Mouse (Mus musculus) mouse embryonic stem cell (cell line): ENCODE results near the gene Scin.
"Not testable (repeated sequence)": the region's sequence is repeated elsewhere in the genome, so short reads cannot be mapped to it uniquely, and the experiment has no call there.

ENCODE experiments used
- in situ Hi-C, 2 experiments: fragments of 300-500 bp; cut with MboI; formaldehyde crosslinking; loops; 1 replicate in 1 of 2; 3 replicates in 1 of 2; pipeline ENCODE4 v1.14.3; 2019 to 2020; ENCODE audit warnings: low sequenced_read_pairs in 2 of 2, low pct_unique_long_range_greater_than_20kb in 1 of 2, mixed read lengths in 1 of 2; ENCODE audit not compliant: unreplicated experiment in 1 of 2

The Scin gene

GRCm38 (mm10) chr12:40133573-40134271 is at the start of gene Scin:
Gene Scin (minus strand): TSS chr12:40134228.
- in situ Hi-C loops, result no loop called here

- in situ Hi-C loops, result no loop called here
Observed at GRCm38 (mm10) chr12:40177089-40177488, 43.1 kb upstream of the Scin start.

- in situ Hi-C loops, result no loop called here
Observed at GRCm38 (mm10) chr12:40176158-40176557, 42.1 kb upstream of the Scin start.

- in situ Hi-C loops, result not testable (repeated sequence)
Observed at GRCm38 (mm10) chr12:40175171-40175570, 41.1 kb upstream of the Scin start.

DNA sequence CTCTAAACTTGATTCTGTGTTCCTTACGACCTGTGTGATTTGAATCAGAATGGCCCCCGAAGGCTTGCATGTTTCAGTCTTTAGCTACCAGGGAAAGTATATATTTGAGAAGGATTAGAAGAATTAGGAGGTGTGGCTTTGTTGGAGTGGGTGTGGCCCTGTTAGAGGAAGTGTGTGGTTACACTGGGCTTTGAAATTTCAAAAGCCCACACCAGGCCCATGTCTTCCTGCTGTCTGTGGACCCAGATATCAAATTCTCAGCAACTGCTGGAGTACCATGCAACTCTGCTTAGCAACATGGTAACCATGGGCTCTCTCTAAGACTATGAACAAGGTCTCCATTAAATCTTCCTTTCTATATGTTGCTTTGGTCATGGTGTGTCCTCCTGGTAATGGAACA is 37.6 kb upstream of the Scin start:
- in situ Hi-C loops, result no loop called here

- in situ Hi-C loops, result loop anchor here (10.0 kb wide), 3 partner anchors 85 to 655 kb away; no protein-coding TSS in a partner anchor
Observed at GRCm38 (mm10) chr12:40169675-40170074, 35.6 kb upstream of the Scin start.

DNA sequence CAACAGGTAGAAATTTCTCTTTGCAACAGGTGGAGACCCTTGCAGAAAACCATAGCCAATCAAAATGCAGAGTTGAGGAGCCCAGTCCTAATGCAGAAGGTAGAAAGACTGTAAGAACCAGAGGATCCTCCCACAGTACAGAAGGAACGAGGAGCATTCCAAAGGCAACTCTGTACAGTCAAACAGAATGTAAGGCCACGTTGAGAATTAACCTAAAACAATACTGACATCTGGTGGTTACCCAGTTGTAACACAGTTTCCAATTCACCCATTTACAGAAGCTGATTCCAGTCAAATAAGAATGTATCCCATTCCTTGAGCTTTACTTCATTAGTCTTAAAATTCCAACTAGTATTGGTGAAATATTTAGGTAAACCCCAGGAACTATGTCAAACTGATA is 30.6 kb upstream of the Scin start:
- in situ Hi-C loops, result loop anchor here (10.0 kb wide), 3 partner anchors 80 to 650 kb away; no protein-coding TSS in a partner anchor

GRCm38 (mm10) chr12:40160777-40161176 is 26.7 kb upstream of the Scin start:
- in situ Hi-C loops, result loop anchor here (10.0 kb wide), 3 partner anchors 76 to 646 kb away; no protein-coding TSS in a partner anchor

DNA sequence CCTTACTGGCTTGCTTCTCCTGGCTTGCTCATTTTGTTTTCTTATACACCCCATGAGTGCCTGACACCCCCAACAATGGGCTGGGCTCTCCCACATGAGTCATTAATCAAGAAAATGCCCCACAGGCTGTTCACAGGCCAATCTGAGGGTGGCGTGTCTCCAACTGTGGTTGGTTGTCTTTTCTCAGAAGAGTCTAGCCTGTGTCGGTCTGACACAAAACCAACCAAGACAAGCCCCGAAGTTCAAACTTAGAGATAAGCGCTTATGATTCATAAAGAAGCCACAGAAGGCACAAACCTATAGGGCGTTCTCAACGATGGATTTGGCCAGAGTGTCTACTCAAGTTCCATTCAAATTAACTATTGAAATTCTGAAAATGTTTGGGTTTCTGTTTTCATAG is 20.2 kb upstream of the Scin start:
- in situ Hi-C loops, result no loop called here

GRCm38 (mm10) chr12:40152353-40153069 is 18.5 kb upstream of the Scin start:
- in situ Hi-C loops, result no loop called here

GRCm38 (mm10) chr12:40147319-40147718 is 13.3 kb upstream of the Scin start:
- in situ Hi-C loops, result no loop called here

DNA sequence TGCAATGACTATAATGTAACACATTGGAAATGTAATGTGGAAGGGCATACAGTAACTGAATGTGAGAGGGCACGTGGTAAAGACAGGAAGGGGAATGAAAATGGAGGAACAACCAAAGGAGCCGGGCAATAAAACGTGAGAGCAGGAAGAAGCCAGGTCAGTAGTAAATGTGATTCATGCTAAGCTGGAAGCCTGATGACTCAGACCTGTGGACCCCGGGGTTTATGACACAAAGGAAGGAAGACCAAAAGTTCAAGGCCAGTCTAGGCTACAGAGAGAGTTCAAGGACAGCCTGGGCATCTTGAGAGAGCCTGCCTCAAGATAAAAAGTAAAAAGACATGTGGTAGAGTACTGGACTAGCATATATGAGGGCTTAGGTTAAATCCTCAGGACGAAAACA is 12.5 kb upstream of the Scin start:
- in situ Hi-C loops, result no loop called here

DNA sequence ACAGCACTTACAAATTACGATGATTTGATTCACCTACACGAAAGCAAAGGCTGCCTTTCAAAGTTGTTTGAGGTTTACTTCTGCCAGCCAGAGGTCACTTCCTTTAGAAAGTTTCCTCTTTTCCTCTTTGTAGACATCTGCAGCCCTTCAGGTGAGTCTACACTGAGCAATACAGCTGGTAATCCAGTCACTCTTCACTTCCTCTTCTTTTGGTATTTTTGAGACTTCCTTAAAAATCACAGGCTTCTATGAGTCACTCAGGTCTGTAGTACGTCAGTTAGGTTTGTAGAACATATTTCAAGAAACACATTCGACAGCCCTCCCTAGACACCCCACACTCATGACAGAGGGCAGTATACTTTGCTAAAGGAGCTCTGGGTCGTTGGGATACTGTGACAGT is 6.7 kb upstream of the Scin start:
- in situ Hi-C loops, result no loop called here

DNA sequence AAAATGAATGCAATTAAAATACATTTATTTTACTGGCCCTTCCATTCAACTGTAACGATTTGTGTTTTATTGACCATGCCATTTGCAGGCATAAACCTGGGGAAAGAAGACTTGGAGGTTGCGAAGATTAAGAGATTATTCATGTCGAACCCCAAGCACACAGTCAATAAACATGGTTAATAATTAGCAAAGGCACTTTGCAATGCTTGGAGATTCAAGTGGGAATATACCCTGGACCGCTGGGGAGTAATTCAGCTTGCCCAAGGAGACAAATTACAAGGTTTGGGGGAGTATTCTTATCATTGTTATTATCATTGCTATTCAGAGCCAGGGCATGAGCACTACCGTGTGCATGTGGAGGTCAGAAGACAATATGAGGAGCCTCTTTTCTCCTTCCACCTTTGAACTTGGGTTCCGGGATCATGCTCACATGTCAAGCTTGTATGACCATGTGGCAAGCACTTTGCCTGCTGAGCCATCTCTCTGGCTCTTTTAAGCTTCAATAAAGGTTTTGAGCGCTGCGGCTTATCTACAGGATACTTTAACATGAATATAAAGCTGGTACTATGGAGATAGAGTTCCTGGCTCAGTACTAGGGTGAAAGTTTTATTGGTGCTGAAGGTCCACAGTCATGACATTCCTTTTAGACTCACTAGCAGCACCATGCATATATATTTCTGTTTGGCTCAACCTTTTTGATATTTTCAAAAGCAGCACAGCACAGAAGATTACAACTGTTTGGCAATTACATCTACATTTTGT is 5.6 kb upstream of the Scin start:
- in situ Hi-C loops, result no loop called here

GRCm38 (mm10) chr12:40134529-40134928 is 501 bp upstream of the Scin start:
- in situ Hi-C loops, result no loop called here

- in situ Hi-C loops, result no loop called here
Observed at GRCm38 (mm10) chr12:40133194-40133572, 845 bp downstream of the Scin start.

GRCm38 (mm10) chr12:40118872-40119271 is 15.2 kb downstream of the Scin start:
- in situ Hi-C loops, result no loop called here

- in situ Hi-C loops, result no loop called here
Observed at GRCm38 (mm10) chr12:40117045-40117444, 17.0 kb downstream of the Scin start.

DNA sequence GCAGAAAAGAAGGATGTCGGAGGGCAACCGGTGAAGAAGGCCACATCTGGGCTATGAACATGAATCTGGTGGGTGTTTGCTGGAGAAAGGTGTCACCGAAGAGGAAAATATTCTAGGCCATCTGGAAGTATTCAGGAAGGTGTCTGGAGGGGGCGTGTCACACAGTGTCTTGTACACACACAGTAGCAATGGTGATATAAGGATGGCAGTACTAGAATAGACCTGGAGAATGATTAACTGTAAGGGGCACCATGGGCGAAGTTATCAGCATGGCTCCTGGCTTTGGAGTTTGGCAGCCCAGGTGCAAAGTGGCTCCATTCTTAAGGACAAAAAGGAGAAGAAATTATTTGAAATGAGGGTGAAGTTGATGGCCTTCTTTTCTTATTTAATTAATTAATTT is 17.8 kb downstream of the Scin start:
- in situ Hi-C loops, result no loop called here
